Mouse (Mus musculus) heart, postnatal 0 days (tissue): ENCODE results near the gene BC024063.

Source experiments
- CTCF ChIP-seq: IDR thresholded peaks from 2 replicates; pipeline ENCODE4 v1.5.1; 2016; ENCODE audit warnings: antibody characterized with exemption, control low read depth, low read depth
- EP300 ChIP-seq: IDR thresholded peaks from 2 replicates; pipeline ENCODE4 v1.6.1; 2016; ENCODE audit warnings: antibody characterized with exemption, low read depth

- TF ChIP-seq CTCF (no peak), EP300 (no peak)
These were observed 44.8 kb downstream of the BC024063 start, which contains the start of gene AU041133 for GRCm38 (mm10) chr10:82127850-82128401.
